Mouse (Mus musculus) spleen, adult 18-20 months (tissue): ENCODE results near the gene Paip2b.
A peak's percentile ranks its signal among the peaks of the same experiment; 100 is the strongest.
"Not testable (repeated sequence)": the region's sequence is repeated elsewhere in the genome, so short reads cannot be mapped to it uniquely, and the experiment has no call there.

ENCODE experiments used
- DNase-seq, 2 experiments: peaks; one replicate each; pipeline ENCODE4 v3.0.0; 2022; ENCODE audit warnings: mixed read lengths in 2 of 2

Paip2b gene

DNA sequence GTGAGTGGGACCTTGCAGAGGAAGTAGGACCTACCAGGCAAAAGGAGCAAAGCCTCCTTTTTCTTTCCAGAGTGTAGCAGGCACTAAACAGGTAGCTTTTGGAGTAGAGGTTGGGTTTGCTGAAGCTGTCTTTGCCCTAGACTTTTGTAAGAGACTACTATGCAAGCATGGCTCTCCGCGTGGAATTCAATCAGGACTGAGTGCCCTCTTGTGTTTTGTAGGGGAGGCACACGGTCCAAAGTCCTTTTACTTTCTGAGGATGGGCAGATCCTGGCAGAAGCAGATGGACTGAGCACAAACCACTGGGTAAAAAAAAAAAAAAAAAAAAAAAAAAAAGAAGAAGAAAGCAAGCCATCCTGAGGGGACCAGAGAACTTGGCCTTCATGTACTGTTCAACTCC is 34.9 kb downstream of the Paip2b start:
- DNase-seq, result no peak

DNA sequence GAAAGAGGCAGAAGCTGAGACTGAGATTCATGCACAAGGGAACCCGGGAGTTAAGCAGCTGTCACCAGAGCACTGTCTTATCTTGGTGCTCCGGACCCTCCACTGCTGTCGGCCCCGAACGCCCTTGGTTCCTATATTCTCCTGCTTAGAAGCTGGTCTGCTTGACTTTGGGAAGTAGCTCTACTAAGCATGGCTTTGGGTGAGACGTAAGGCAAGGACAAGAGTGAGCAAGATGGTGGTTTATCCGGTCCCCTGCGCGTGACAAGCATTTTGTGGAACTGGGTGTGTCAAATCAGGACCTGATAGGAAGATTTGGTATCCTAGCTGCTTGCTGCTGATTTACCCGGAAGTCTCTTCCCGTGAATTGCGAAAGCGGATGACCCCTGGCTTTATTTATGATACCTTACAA is 36.0 kb downstream of the Paip2b start:
- DNase-seq, result no peak

DNA sequence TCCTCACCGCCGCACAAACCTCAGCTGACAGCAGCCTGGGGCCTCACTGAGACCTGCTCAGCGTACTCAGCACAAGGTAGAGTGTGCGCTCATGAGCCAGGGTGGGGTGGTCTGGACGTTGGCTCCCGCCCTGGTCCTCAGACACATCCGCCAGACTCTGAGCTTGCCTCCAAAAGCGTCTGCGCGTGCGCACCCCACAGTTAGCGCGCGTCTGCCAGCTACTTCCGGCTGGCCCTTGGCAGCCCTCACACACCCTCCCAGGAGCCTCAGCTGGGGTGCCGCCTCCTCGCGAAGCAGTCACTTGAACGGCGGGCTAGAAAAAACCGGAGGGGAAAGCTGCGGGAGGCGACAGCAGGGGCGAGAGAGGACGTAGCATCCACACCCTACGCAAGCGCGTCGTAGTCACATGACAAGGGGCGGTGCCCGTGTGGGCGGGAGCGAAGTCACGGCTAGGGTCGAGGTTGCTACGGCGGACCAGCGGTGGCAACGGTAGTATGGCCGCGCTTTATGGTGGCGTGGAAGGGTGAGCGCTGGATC is 36.7 kb downstream of the Paip2b start, which contains the start of gene Nagk:
Gene Nagk, plus strand, starts transcription at position 223 of the 537 bp plus-strand sequence.
- DNase-seq, result peak; percentile 93

DNA sequence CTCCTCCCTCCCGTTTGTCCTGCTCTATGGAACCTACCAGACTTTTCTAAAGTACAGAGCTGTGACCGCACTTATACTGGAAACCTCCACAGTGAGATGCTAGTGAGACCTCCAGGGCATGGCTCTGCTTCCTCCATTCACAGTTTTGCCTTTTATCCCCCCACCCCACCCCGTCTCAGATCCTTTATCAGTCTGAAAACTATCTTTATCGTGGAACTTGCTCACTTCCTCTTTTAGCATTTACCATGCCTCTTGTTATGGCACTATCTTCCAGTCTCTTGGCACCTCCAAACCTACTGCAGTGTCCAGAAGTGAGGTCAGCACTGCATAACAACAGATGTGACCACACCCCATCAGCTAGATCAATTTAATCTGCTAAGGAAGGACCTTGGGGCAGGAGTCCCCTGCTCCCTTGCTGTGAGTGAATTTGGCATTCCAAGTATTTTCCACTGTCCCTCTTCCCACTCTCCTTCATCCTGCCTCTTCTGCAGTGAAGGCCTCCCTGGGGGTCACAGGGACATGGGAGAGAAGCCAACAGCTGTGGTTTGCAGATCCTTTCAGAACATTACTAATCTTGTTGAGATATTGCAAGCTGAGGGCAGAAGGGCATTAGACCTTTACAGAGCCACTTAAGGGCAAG is 40.2 kb downstream of the Paip2b start:
- no peak for DNase-seq

DNA sequence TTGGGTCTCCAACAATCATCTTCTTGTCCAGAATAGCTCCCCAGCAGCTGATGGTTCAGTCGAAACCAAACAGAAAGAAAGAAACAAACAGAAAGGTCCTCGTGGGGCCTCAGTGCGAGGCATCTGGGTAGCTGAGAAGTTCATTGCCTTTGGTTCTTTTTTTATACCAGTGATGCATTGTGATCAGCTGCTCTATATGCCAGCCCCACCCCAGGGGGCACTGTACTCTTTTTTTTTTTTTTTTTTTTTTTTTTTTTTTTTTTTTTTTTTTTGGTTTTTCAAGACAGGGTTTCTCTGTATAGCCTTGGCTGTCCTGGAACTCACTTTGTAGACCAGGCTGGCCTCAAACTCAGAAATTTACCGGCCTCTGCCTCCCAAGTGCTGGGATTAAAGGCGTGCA is 41.0 kb downstream of the Paip2b start:
- not testable (repeated sequence) for DNase-seq

DNA sequence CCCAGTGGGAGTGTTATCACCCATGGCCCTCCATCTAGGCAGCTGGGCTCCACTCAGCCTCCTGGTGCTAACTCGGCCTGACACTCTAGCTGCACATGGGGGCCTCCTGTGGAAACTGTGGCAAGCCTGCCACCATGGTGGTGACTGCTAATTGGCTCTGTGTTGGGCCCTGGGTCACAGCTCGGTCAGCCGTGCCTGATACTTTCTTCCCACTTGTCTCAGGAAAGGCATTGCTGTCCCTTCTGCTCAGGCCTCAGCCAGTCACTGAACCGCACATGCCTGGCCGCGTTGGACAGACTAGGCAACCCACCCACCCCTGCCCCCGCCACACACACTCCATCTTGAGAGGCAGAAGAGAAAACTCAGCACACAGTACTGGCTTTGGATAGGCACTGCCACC is 43.0 kb downstream of the Paip2b start:
- DNase-seq, result no peak

DNA sequence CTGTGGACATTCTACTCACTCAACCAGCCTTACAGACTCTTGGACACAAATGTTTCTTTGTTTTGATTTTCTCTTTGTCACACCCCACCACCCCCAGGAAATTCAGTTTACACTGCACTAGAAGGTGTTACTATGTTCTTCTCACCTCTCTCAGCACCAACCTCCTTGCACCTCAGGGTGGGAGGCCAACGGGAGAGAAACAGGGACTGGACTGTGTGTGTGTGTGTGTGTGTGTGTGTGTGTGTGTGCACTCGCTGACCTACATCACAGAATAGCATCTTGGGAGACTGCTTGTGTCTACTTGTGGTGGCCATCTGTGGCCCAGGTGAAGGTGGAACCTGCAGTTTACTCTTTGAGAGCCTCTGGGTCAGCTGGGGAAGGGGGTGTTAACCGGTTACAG is 45.1 kb downstream of the Paip2b start:
- no peak for DNase-seq

DNA sequence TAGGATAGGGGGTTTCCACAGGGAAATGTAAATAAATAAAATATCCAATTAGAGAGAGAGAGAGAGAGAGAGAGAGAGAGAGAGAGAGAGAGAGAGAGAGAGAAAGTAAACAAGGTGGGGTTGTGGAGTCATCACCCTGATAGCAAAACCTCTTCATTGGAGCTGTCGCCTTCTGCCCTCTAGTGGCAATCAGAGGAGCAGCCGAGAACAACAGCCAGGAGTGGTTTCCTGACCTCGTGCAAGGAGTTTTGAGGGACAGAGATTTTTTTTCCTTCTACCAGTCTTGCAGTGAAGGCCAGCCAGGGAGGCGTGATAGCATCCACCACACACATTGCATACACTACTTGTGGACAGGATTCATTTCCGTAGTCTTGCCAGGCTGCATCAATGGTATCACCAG is 52.5 kb downstream of the Paip2b start:
- DNase-seq, result peak in 1 of 2 experiments; percentile 36

DNA sequence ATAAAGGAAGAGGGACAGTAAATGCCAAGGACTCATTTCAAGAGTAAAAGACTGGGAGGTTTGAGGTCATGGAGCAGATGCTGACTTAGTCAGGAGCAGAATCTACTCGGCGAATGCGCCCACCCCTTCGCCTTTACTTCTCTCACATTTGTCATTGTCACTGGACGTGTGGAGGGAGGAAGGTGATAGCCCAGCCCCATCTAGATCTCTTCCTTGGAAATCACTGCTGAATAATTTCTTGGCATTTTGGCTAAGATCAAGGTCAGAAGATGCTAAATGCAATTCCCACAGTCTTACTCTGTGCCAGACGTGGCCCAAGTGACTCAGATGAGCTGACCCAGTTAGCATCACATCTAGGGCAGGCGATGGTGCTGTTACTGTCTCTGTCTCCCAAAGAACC is 53.2 kb downstream of the Paip2b start:
- no peak for DNase-seq

DNA sequence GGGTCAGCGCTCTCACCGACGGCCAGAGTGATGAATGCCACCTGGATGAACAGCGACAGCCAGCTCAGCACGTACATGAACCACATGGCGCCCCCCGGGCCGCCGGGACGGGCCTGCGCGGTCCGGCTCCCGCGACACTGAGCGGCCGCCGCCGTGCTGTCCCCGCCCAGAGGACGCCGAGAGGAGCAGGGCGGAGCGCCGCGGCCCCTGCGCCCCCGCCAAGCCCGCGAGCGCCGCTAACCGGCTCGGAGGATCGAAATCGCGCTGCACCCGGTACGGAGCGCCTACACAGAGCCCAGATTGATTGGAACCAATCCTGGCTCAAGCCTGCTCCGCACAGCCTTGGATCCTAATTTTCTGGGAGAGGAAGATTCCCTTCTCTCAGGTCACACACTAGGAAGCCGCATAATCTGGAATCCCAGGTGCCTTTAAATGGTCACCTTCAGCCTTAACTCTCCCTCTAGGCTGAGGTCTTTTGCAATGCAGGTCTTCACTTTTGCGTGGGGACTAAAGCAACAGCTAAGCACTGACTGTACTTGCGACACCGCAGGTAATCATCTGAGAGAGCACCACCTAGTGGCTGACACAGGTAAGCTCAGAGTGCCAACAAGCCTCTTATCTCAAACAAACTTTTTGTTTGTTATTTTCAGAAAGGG is 55.8 kb downstream of the Paip2b start, which contains the start of gene Tex261:
Gene Tex261, minus strand, starts transcription at position 176 of the 656 bp plus-strand sequence.
- peak; percentile 77 to 88 for DNase-seq

DNA sequence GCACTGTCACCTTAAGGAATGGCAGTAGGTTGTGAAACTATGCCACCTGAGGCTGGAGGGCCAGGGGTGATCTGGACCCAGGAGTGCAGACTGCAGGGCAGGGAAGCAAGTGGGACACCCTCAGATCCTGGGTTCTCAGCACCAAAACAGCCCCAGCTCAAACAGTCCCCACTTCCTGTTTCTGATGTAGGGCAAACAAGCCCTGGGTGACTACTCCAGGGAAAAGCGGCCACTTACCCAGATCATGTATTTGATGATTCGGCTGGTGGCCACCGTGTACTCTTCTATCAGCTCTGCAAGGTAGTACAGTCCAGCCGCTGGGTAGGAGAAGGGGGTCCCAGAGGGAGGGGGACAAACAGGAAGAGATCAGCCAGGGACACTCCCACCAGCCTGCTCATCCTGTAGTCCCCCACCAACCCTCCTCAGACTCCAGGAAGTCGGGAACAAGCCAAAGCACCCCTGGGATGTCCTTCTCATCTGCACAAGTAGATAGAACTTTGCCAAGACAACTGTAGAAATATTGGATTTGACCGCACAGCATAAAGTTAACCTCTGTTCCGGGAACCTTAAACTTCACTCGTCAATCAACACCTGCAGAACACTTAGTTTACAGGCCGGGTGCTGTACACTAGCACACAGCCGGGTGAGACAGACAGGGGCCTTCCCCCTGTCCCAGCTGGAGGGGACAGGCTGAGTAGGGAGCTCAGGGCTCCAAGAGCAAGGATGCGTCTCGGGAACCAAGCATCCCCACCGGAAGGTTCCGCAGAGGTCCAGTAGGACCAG is 56.6 kb downstream of the Paip2b start:
- no peak for DNase-seq

DNA sequence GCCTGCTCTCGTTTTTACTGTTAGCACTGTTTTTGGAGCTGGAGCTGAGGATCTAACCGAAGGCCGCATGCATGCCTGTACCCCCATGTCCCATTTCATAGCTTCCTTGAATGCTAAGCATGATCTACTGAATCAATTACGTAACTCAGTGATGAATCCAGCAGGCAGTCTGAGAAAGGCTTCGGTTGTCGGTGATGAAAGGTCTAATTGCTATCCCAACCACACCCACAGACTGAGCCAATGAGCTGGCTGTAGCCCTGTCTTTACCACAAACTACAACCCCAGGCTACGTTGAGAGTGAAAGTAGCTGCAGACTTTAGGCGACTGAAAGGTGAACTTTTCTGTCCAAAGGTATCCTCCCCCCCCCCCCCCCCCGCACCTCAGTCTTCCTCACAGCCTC is 57.4 kb downstream of the Paip2b start:
- DNase-seq, result no peak

DNA sequence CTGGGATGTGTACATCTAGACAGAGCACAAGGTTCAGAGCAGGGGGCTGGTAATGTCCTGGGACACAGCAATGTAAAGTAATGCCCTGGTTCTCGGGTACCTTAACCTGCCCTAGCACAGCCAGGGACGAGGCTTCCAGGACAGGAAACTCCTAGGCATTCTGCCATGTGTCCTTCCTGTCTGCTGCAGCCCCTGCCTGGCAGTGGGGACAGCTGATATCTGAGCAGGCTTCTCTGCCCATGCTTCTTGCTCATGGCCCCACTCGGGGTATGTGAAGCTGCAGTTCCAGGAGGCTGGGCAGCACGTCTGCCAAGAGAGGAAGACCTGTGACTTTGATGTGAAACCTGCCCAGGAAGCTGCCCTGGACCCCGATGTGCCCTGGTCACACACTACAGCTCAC is 63.1 kb downstream of the Paip2b start:
- DNase-seq, result no peak

DNA sequence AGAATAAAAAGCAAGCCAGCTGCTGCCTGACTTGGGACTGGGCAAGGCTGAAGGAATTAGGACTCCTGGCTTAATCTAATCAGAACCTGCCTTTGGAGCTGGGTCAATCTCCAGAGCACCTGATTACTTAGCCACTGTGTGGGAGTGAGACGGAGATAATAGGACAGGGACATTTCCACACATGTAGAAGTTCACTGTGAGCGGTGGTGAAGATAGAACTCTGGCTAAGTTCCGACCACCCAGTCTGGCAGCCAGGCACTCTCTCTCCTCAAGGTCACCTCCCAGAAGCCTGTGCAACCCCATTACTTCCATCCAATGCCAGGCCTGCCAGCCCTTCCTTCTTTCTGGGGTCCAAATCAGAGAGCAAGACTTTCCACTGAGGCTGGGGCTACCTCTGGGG is 64.6 kb downstream of the Paip2b start:
- no peak for DNase-seq

DNA sequence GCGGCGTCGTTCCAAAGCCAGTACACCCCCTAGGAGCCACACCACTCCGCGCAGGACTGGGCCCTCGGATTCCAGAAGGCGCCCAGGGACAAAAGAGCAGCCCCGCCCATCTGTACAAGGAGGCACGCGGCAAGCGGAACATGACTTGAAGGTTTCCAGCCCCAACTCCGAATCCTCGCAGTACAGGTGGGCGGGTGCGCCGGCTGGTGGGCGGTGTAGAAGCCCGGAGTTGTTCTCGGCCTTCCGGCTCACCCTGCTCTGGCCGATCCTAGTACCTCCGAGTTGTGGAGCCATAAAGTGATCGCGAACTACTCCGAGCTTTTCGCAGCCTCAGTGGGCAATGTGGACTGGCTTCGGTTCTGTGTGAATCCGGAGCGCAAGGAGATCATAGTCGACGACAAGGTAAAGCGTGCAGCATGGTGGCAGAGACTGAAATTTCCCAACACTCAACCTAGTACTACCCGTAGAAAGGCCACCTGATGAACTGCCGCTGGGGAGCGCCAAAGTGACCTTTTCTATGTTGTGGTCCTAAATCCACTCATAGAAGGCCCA is 68.6 kb downstream of the Paip2b start:
- peak in 1 of 2 experiments; percentile 14 for DNase-seq

DNA sequence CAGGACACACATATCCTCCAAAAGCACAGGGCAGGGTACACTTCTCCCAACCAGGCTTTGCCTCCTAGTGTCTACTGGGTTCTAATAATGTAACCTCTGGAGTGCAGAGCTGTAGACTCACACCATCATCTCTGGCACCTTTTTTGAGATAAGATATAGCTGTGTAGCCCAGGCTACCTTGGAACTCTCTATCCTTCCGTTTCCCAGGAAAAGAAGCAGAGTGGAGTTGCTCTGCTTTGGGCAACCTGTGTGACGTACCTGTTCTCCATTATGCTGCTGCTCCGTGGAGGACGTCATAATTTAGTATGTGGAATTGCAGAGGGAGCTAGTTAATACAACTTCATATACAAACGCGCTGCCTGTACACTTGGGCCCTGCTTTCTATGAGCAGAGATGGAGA is 69.2 kb downstream of the Paip2b start, which contains the start of gene Ankrd53:
Gene Ankrd53, plus strand, starts transcription at position 301 of the 400 bp plus-strand sequence.
- DNase-seq, result no peak

DNA sequence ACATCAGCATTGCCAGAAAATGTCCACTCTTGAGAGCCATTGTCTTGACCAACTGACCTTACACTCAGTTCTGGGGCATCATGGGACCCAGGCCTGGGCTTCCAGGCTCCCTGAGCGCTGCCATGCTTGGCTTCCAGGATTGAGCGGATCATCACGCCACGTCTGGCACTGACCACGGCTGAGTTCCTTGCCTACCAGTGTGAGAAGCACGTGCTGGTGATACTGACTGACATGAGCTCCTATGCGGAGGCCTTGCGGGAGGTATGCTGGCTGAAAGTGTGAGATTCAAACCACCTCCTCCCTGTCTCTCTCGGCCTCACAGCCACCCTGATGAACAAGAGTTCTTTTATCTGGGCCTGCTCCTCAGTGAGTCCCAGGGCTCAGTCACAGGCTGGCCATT is 75.5 kb downstream of the Paip2b start:
- no peak for DNase-seq
